Mouse (Mus musculus) hindbrain, postnatal 0 days (tissue): Measurements from ENCODE around the gene Usp48. TPM values are rescaled to one million over a fixed set of nuclear protein-coding genes. Genes with fewer than 3 reads are reported as not detected.
A peak's percentile ranks its signal among the peaks of the same experiment; 100 is the strongest.

Experiments
- ATAC-seq: fragments of 200-750 bp; cut with Nextera tagmentation; 2 replicates; pipeline ENCODE4 v1.8.0; 2017; ENCODE audit warnings: mild to moderate bottlenecking, moderate TSS enrichment, moderate library complexity
- DNase-seq: peaks from one replicate; pipeline ENCODE4 v3.0.0-alpha.2; 2015; ENCODE audit warnings: low spot score
- H3K27ac ChIP-seq: fragments of 300-500 bp; sonication (generic); 2 replicates; pipeline ENCODE4 v1.5.1; 2014; ENCODE audit warnings: mild to moderate bottlenecking
- H3K27me3 ChIP-seq: fragments of 300-500 bp; sonication (generic); 2 replicates; pipeline ENCODE4 v1.6.1; 2014; ENCODE audit warnings: low read length, mixed read lengths; ENCODE audit not compliant: insufficient read depth
- H3K36me3 ChIP-seq: fragments of 300-500 bp; sonication (generic); 2 replicates; pipeline ENCODE4 v1.6.1; 2014; ENCODE audit warnings: low read length, mixed read lengths; ENCODE audit not compliant: insufficient read depth
- H3K4me1 ChIP-seq: fragments of 300-500 bp; sonication (generic); 2 replicates; pipeline ENCODE4 v1.6.1; 2014; ENCODE audit warnings: antibody characterized with exemption, low read length, mixed read lengths; ENCODE audit not compliant: insufficient read depth
- H3K4me2 ChIP-seq: fragments of 300-500 bp; sonication (generic); 2 replicates; pipeline ENCODE4 v1.6.1; 2014; ENCODE audit warnings: low read depth, mild to moderate bottlenecking, low read length, moderate library complexity, mixed read lengths
- H3K4me3 ChIP-seq: fragments of 300-500 bp; sonication (generic); 2 replicates; pipeline ENCODE4 v1.5.1; 2014; ENCODE audit warnings: low read length
- H3K9ac ChIP-seq: fragments of 300-500 bp; sonication (generic); replicated peaks from 2 replicates; pipeline ENCODE4 v1.6.1; 2014; ENCODE audit warnings: mild to moderate bottlenecking, low read length, moderate library complexity, mixed read lengths
- H3K9me3 ChIP-seq: fragments of 300-500 bp; sonication (generic); 2 replicates; pipeline ENCODE4 v1.6.1; 2016; ENCODE audit warnings: low read length, mixed read lengths
- CTCF ChIP-seq: IDR thresholded peaks from 2 replicates; pipeline ENCODE4 v1.5.1; 2016; ENCODE audit warnings: antibody characterized with exemption, control low read depth, low read depth
- WGBS: fragments of 180-500 bp; shearing (Covaris S2); extraction: QIAGEN DNeasy Blood & Tissue Kit; methylation state at CpG from one replicate; pipeline ENCODE4 v1.1.7; 2014; 5-methylcytosine and 5-hydroxymethylcytosine counted together
- polyA plus RNA-seq: library from polyadenylated mRNA; unstranded; fragments of >200 nt; fragmentation: Nextera tagmentation; extraction: Ambion mirVana; gene quantifications from 2 replicates; pipeline ENCODE4 v1.2.1, GENCODE M21; 2015
- total RNA-seq: library from RNA; depleted of rRNA; stranded (reverse); fragments of >200 nt; gene quantifications from 2 replicates; pipeline ENCODE4 v1.2.3, GENCODE M21; 2014

Gene Usp48
- total and polyA plus RNA-seq, 2 experiments from 2014 or later, result 45.6 to 63.8 TPM

GRCm38 (mm10) chr4:137589586-137589985 lies 4.0 kb upstream of the Usp48 start:
- DNase-seq, result no peak
- ATAC-seq, result no peak
- Histone ChIP-seq H3K9ac (no peak overlapping the region), H3K4me2 (no peak overlapping the region), H3K4me1 (no peaks in the 10 kb centered on the region), H3K36me3 (no peaks in the 10 kb centered on the region), H3K4me3 (no peak overlapping the region), H3K27ac (no peak overlapping the region), H3K27me3 (no peaks in the 10 kb centered on the region), H3K9me3 (no peaks in the 10 kb centered on the region)
- WGBS, result 91% methylated on average over 3 of the region's 3 CpGs
- no peak for TF ChIP-seq CTCF

- ATAC-seq (no peak), DNase-seq (no peak)
- no peaks in the 10 kb centered on the region for H3K36me3 ChIP-seq
- no peak overlapping the region for H3K27ac ChIP-seq
- 83% methylated on average over 4 of the region's 4 CpGs for WGBS
- no peak overlapping the region for H3K4me3 ChIP-seq
- no peaks in the 10 kb centered on the region for H3K27me3 ChIP-seq
- H3K9me3 ChIP-seq, result no peaks in the 10 kb centered on the region
- H3K9ac ChIP-seq, result no peak overlapping the region
- H3K4me2 ChIP-seq, result no peak overlapping the region
- H3K4me1 ChIP-seq, result peaks cover 10% of the 10 kb centered on the region
- TF ChIP-seq CTCF, result no peak
Measured at GRCm38 (mm10) chr4:137590961-137591360, 2.6 kb upstream of the Usp48 start.

- Histone ChIP-seq H3K4me3 (peak overlapping the region; percentile 79), H3K9me3 (no peaks in the 10 kb centered on the region), H3K4me2 (peak overlapping the region; percentile 81), H3K27ac (peak overlapping the region; percentile 100), H3K9ac (peak overlapping the region; percentile 84), H3K27me3 (no peaks in the 10 kb centered on the region), H3K4me1 (peaks cover 15% of the 10 kb centered on the region), H3K36me3 (no peaks in the 10 kb centered on the region)
- 3% methylated on average over 39 of the region's 40 CpGs for WGBS
- no peak for ATAC-seq
- no peak; the same call in 1 of the 2 replicates for TF ChIP-seq CTCF
- DNase-seq, result peak; percentile 59
Measured at GRCm38 (mm10) chr4:137594496-137595270, 1.1 kb downstream of the Usp48 start.

- no peak overlapping the region for H3K27ac ChIP-seq
- no peak overlapping the region for H3K9ac ChIP-seq
- ATAC-seq, result no peak
- no peak overlapping the region for H3K4me2 ChIP-seq
- H3K4me3 ChIP-seq, result no peak overlapping the region
- no peaks in the 10 kb centered on the region for H3K27me3 ChIP-seq
- H3K4me1 ChIP-seq, result peaks cover 15% of the 10 kb centered on the region
- 94% methylated on average over 4 of the region's 4 CpGs for WGBS
- no peaks in the 10 kb centered on the region for H3K9me3 ChIP-seq
- no peak for DNase-seq
- no peaks in the 10 kb centered on the region for H3K36me3 ChIP-seq
- no peak for TF ChIP-seq CTCF
Measured at GRCm38 (mm10) chr4:137597098-137597630, 3.6 kb downstream of the Usp48 start.

- no peak for TF ChIP-seq CTCF
- H3K4me1 ChIP-seq, result peaks cover 15% of the 10 kb centered on the region
- H3K4me2 ChIP-seq, result no peak overlapping the region
- no peak overlapping the region for H3K27ac ChIP-seq
- H3K9ac ChIP-seq, result no peak overlapping the region
- ATAC-seq, result no peak
- H3K4me3 ChIP-seq, result no peak overlapping the region
- H3K27me3 ChIP-seq, result no peaks in the 10 kb centered on the region
- WGBS, result 86% methylated on average over 5 of the region's 5 CpGs
- no peaks in the 10 kb centered on the region for H3K9me3 ChIP-seq
- no peak for DNase-seq
- no peaks in the 10 kb centered on the region for H3K36me3 ChIP-seq
Measured at GRCm38 (mm10) chr4:137598577-137598976, 5.0 kb downstream of the Usp48 start.

GRCm38 (mm10) chr4:137603449-137604171 lies 10.1 kb downstream of the Usp48 start:
- Histone ChIP-seq H3K27me3 (no peaks in the 10 kb centered on the region), H3K4me1 (no peaks in the 10 kb centered on the region; the same call in 1 of the 2 replicates), H3K36me3 (peaks cover 25% of the 10 kb centered on the region), H3K4me3 (no peak overlapping the region), H3K27ac (no peak overlapping the region), H3K9ac (no peak overlapping the region), H3K9me3 (no peaks in the 10 kb centered on the region), H3K4me2 (no peak overlapping the region)
- no peak for DNase-seq
- no peak for ATAC-seq
- no peak for TF ChIP-seq CTCF
- WGBS, result 80% methylated on average over 11 of the region's 11 CpGs
